In genomic region chr4:112302855-112303509, GRCm38 (mm10) we compare ENCODE assay signal across 16 mouse cellular contexts.
"Had no signal": no experiment of that assay in that cellular context is flagged by ENCODE, and none has a peak within 500 bp of the region (broad histone marks: within the 10 kb centered on the region; RNA-seq: fewer than 3 reads in every experiment).

No protein-coding gene starts in this region.

- DNase-seq: retina, postnatal 1 day; right cerebral cortex, adult 18-20 months; right cerebral cortex, postnatal 14 days; right cerebral cortex, postnatal 25 days; right cerebral cortex, postnatal 4 days; spleen, adult 18-20 months; thymus, adult 18-20 months; thymus, adult 2 months; thymus, postnatal 14 days; thymus, postnatal 25 days; thymus, postnatal 36 days; thymus, postnatal 4 days had no signal

- H3K9me3 ChIP-seq: neural tube, embryonic 13.5 days; neural tube, embryonic 15.5 days; stomach, embryonic 15.5 days had no signal

- H3K4me1 ChIP-seq: neural tube, embryonic 13.5 days; neural tube, embryonic 15.5 days; stomach, embryonic 15.5 days had no signal

- H3K9ac ChIP-seq: neural tube, embryonic 13.5 days; neural tube, embryonic 15.5 days; stomach, embryonic 15.5 days had no signal

- H3K27me3 ChIP-seq: neural tube, embryonic 13.5 days; neural tube, embryonic 15.5 days; stomach, embryonic 15.5 days had no signal

- H3K36me3 ChIP-seq: neural tube, embryonic 13.5 days; neural tube, embryonic 15.5 days; stomach, embryonic 15.5 days had no signal

- H3K27ac ChIP-seq: neural tube, embryonic 13.5 days; neural tube, embryonic 15.5 days; stomach, embryonic 15.5 days; stomach, postnatal 0 days had no signal

- H3K4me2 ChIP-seq: neural tube, embryonic 13.5 days; neural tube, embryonic 15.5 days; stomach, embryonic 15.5 days had no signal

- H3K4me3 ChIP-seq: neural tube, embryonic 13.5 days; neural tube, embryonic 15.5 days; stomach, embryonic 15.5 days had no signal
